Mouse (Mus musculus) liver, embryonic 11.5 days (tissue): ENCODE results near the gene Dus3l. TPM values are rescaled to one million over a fixed set of nuclear protein-coding genes. Genes with fewer than 3 reads are reported as not detected.

Source experiments
- ATAC-seq: fragments of 200-750 bp; cut with Nextera tagmentation; replicated peaks from 2 replicates; pipeline ENCODE4 v1.8.0; 2017; ENCODE audit warnings: moderate number of reproducible peaks, mild to moderate bottlenecking, moderate TSS enrichment, moderate library complexity; ENCODE audit not compliant: low FRiP score
- DNase-seq: peaks from one replicate; pipeline ENCODE4 v3.0.0-alpha.2; 2017; ENCODE audit warnings: low spot score
- H3K27ac ChIP-seq: fragments of 300-500 bp; sonication (generic); 2 replicates; pipeline ENCODE4 v1.5.1; 2014; ENCODE audit warnings: mild to moderate bottlenecking, low read depth, low read length, control low read depth
- H3K27me3 ChIP-seq: fragments of 300-500 bp; sonication (generic); replicated peaks from 2 replicates; pipeline ENCODE4 v1.6.1; 2014; ENCODE audit warnings: low read length, mixed read lengths; ENCODE audit not compliant: control insufficient read depth, insufficient read depth
- H3K36me3 ChIP-seq: fragments of 300-500 bp; sonication (generic); 2 replicates; pipeline ENCODE4 v1.6.1; 2014; ENCODE audit warnings: mild to moderate bottlenecking, low read length, moderate library complexity, mixed read lengths; ENCODE audit not compliant: control insufficient read depth, insufficient read depth
- H3K4me1 ChIP-seq: fragments of 300-500 bp; sonication (generic); replicated peaks from 2 replicates; pipeline ENCODE4 v1.6.1; 2014; ENCODE audit warnings: low read length, mixed read lengths; ENCODE audit not compliant: control insufficient read depth, insufficient read depth
- H3K4me2 ChIP-seq: fragments of 300-500 bp; sonication (generic); 2 replicates; pipeline ENCODE4 v1.6.1; 2014; ENCODE audit warnings: mild to moderate bottlenecking, control low read depth, moderate library complexity
- H3K4me3 ChIP-seq: fragments of 300-500 bp; sonication (generic); 2 replicates; pipeline ENCODE4 v1.5.1; 2014; ENCODE audit warnings: low read depth, low read length, control low read depth
- H3K9ac ChIP-seq: fragments of 300-500 bp; sonication (generic); 2 replicates; pipeline ENCODE4 v1.6.1; 2014; ENCODE audit warnings: low read depth, low read length, control low read depth
- H3K9me3 ChIP-seq: fragments of 300-500 bp; sonication (generic); 2 replicates; pipeline ENCODE4 v1.6.1; 2016; ENCODE audit warnings: low read length, inconsistent platforms, mixed read lengths; ENCODE audit not compliant: control insufficient read depth
- WGBS: fragments of 180-500 bp; shearing (Covaris S2); extraction: QIAGEN DNeasy Blood & Tissue Kit; methylation state at CpG from one replicate; pipeline ENCODE4 v1.1.7; 2014; 5-methylcytosine and 5-hydroxymethylcytosine counted together
- polyA plus RNA-seq: library from polyadenylated mRNA; unstranded; fragments of >200 nt; fragmentation: Nextera tagmentation; extraction: Ambion mirVana; gene quantifications from 2 replicates; pipeline ENCODE4 v1.2.1, GENCODE M21; 2014

Gene Dus3l
- polyA plus RNA-seq, 1 experiment from 2014 or later: 34.5 TPM

- H3K9ac ChIP-seq: no peak overlapping the region
- no peak overlapping the region for H3K4me2 ChIP-seq
- DNase-seq (no peak), ATAC-seq (no peak)
- H3K9me3 ChIP-seq: no peaks in the 10 kb centered on the region
- 88% methylated on average over 11 of the region's 11 CpGs for WGBS
- no peak overlapping the region for H3K27ac ChIP-seq
- H3K4me1 ChIP-seq: peaks cover 14% of the 10 kb centered on the region
- H3K27me3 ChIP-seq: no peaks in the 10 kb centered on the region
- no peak overlapping the region for H3K4me3 ChIP-seq
- peaks cover 26% of the 10 kb centered on the region for H3K36me3 ChIP-seq
Observed at GRCm38 (mm10) chr17:56768941-56769340, 4.4 kb downstream of the Dus3l start.

DNA sequence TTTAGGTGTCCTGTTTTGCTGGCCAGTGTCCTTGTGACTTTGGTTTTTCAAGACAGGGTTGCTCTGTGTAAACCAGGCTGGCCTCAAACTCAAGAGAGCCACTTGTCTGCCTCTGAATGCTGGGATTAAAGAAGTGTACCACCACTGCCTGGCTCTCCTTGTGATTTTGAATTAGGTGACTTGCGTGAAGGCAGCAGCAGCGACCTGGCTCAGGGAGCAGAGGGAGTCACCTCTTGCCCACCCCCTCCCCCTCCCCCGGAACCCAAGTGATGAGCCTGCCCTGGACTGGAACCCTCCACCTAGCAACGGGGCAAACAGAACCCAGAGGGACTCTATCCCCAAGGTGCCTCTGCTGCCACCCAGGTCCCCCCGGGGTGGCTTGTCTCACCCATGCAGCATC, 5.4 kb downstream of the Dus3l start, which contains the start of gene Prr22:
Gene Prr22, plus strand, starts transcription at position 301 of the 400 bp plus-strand sequence.
- no peak within 1 kb of the TSS for H3K4me2 ChIP-seq
- H3K9ac ChIP-seq: no peak within 1 kb of the TSS
- H3K9me3 ChIP-seq: no peaks in the 10 kb centered on the region
- no peaks in the 10 kb centered on the region for H3K27me3 ChIP-seq
- no peak for DNase-seq
- WGBS: 87% methylated on average over 5 of the region's 5 CpGs
- no peak within 1 kb of the TSS for H3K4me3 ChIP-seq
- peaks cover 26% of the 10 kb centered on the region for H3K36me3 ChIP-seq
- peaks cover 14% of the 10 kb centered on the region for H3K4me1 ChIP-seq
- ATAC-seq: no peak
- H3K27ac ChIP-seq: no peak within 1 kb of the TSS

GRCm38 (mm10) chr17:56777568-56777967, 13.0 kb downstream of the Dus3l start:
- Histone ChIP-seq H3K4me2 (no peak overlapping the region), H3K9ac (no peak overlapping the region), H3K27me3 (no peaks in the 10 kb centered on the region), H3K27ac (no peak overlapping the region), H3K36me3 (peaks cover 9% of the 10 kb centered on the region; the same call in 1 of the 2 replicates), H3K4me3 (no peak overlapping the region), H3K4me1 (peaks cover 8% of the 10 kb centered on the region; the same call in 1 of the 2 replicates), H3K9me3 (peaks cover 7% of the 10 kb centered on the region; the same call in 1 of the 2 replicates)
- 85% methylated on average over 11 of the region's 11 CpGs for WGBS
- ATAC-seq (no peak), DNase-seq (no peak)

GRCm38 (mm10) chr17:56778779-56779362, 14.3 kb downstream of the Dus3l start:
- ATAC-seq: peak; percentile 16
- peaks cover 9% of the 10 kb centered on the region; the same call in 1 of the 2 replicates for H3K36me3 ChIP-seq
- no peak overlapping the region for H3K4me3 ChIP-seq
- no peak overlapping the region for H3K4me2 ChIP-seq
- no peak overlapping the region for H3K27ac ChIP-seq
- H3K27me3 ChIP-seq: no peaks in the 10 kb centered on the region
- H3K9me3 ChIP-seq: peaks cover 7% of the 10 kb centered on the region; the same call in 1 of the 2 replicates
- no peak overlapping the region for H3K9ac ChIP-seq
- H3K4me1 ChIP-seq: no peaks in the 10 kb centered on the region
- no peak for DNase-seq
- WGBS: 75% methylated on average over 3 of the region's 3 CpGs

DNA sequence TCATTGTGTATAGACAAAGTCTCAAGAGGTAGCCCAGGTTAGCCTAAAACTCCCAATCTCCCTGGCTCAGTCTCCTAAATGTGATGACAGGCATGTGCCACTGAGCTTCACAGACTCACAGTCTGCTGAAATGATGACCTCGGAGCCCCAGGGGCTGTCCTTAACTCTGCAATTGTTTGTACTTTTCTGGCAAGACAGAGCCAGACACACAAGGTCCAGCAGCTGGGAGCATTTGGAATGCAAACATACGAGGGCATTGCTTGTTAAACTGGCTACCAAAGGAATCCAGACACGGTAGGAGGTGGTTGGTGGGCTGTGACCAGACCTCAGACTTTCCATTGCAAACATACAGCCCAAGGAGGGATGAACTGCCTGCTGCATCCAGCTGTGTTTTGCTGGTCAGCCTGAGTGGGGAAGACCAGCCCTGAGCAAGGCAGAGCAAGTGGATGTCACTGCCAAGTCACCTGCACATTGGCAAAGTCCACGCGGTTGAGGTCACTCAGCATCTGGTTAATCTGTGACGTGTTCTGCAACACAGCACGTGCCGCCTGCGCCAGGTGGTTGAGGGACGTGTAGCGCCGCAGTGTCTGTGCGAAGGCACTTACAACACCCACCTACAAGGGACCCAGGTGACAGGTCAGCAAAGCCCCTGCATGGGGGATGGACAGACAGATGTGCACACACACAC, 15.9 kb downstream of the Dus3l start:
- DNase-seq: no peak
- no peak for ATAC-seq
- 75% methylated on average over 13 of the region's 13 CpGs for WGBS
- no peak overlapping the region for H3K27ac ChIP-seq
- no peaks in the 10 kb centered on the region for H3K4me1 ChIP-seq
- no peak overlapping the region for H3K4me3 ChIP-seq
- peaks cover 7% of the 10 kb centered on the region; the same call in 1 of the 2 replicates for H3K9me3 ChIP-seq
- H3K27me3 ChIP-seq: no peaks in the 10 kb centered on the region
- no peak overlapping the region for H3K4me2 ChIP-seq
- peaks cover 9% of the 10 kb centered on the region; the same call in 1 of the 2 replicates for H3K36me3 ChIP-seq
- no peak overlapping the region for H3K9ac ChIP-seq

DNA sequence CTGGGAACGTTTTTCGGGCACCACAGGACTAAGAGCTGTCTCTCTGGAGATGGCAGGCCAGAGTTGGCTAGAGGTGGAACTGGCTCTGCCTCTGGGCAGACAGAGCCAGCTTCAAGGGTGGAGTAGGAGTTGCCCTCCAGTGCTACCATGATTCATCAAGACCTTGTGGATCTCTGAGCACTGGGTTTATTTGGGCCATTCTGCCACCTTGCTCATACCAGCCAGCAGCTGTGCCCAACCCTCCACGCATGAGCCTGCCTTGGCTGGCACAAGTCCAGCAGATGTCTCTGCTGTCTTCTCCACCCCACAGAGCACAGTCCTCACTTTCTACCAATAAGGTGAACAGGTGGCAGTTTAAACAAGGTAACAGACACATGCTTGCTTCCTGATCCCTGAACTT, 24.3 kb downstream of the Dus3l start:
- H3K27ac ChIP-seq: no peak overlapping the region
- no peak for ATAC-seq

DNA sequence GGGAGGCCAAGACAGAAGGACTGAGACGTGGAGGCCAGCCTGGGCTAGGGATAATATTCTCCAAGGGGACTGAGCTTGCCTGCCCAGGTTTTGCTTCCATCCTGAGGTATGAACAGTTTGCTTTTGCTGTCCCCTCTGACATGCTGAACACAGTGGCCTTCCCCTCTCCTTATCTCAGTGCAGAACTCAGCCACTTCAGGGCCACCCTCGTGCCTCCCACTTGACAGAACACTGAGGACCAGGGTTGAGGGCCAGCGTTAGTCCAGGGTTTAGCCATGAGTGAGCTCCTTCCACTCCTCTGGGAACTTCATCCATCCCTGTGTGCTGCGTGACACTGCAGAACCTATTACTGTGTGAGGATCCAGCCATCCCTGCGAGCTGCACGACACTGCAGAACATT, 24.7 kb downstream of the Dus3l start:
- peaks cover 14% of the 10 kb centered on the region; the same call in 1 of the 2 replicates for H3K4me1 ChIP-seq
- no peak overlapping the region for H3K4me2 ChIP-seq
- DNase-seq (no peak), ATAC-seq (no peak)
- no peaks in the 10 kb centered on the region for H3K27me3 ChIP-seq
- 79% methylated on average over 6 of the region's 6 CpGs for WGBS
- no peaks in the 10 kb centered on the region for H3K9me3 ChIP-seq
- H3K36me3 ChIP-seq: no peaks in the 10 kb centered on the region
- H3K4me3 ChIP-seq: no peak overlapping the region
- H3K9ac ChIP-seq: no peak overlapping the region
- no peak overlapping the region for H3K27ac ChIP-seq

More for the DNA sequence above, 24.3 kb downstream of the Dus3l start:
- Histone ChIP-seq H3K4me2 (no peak overlapping the region), H3K4me1 (peaks cover 10% of the 10 kb centered on the region; the same call in 1 of the 2 replicates), H3K27me3 (no peaks in the 10 kb centered on the region), H3K9me3 (no peaks in the 10 kb centered on the region), H3K36me3 (no peaks in the 10 kb centered on the region), H3K9ac (no peak overlapping the region), H3K4me3 (no peak overlapping the region)
- WGBS: 63% methylated on average over 3 of the region's 3 CpGs
- no peak for DNase-seq

- no peak for ATAC-seq
- Histone ChIP-seq H3K27me3 (no peaks in the 10 kb centered on the region), H3K9me3 (no peaks in the 10 kb centered on the region), H3K4me2 (no peak overlapping the region), H3K9ac (no peak overlapping the region; the same call in 1 of the 2 replicates), H3K36me3 (no peaks in the 10 kb centered on the region), H3K27ac (no peak overlapping the region), H3K4me1 (peaks cover 14% of the 10 kb centered on the region; the same call in 1 of the 2 replicates), H3K4me3 (no peak overlapping the region)
- 91% methylated on average over 3 of the region's 3 CpGs for WGBS
- DNase-seq: no peak
Observed at GRCm38 (mm10) chr17:56792588-56792987, 28.0 kb downstream of the Dus3l start.
